Mouse (Mus musculus) hindbrain, embryonic 11.5 days (tissue): ENCODE measurements around the gene Fem1b. TPM values are rescaled to one million over a fixed set of nuclear protein-coding genes. Genes with fewer than 3 reads are reported as not detected.
"Not testable (repeated sequence)": the region's sequence is repeated elsewhere in the genome, so short reads cannot be mapped to it uniquely, and the experiment has no call there.

Experiments used
- ATAC-seq: fragments of 200-750 bp; cut with Nextera tagmentation; 2 replicates; pipeline ENCODE4 v1.8.0; 2017; ENCODE audit warnings: mild to moderate bottlenecking, moderate TSS enrichment, moderate library complexity; ENCODE audit not compliant: low FRiP score
- DNase-seq: peaks from one replicate; pipeline ENCODE4 v3.0.0-alpha.2; 2015; ENCODE audit warnings: low spot score
- H3K27ac ChIP-seq: fragments of 300-500 bp; sonication (generic); 2 replicates; pipeline ENCODE4 v1.5.1; 2014; ENCODE audit warnings: mild to moderate bottlenecking, low read depth, low read length
- H3K27me3 ChIP-seq: fragments of 300-500 bp; sonication (generic); 2 replicates; pipeline ENCODE4 v1.6.1; 2014; ENCODE audit warnings: mild to moderate bottlenecking, low read length, moderate library complexity, mixed read lengths; ENCODE audit not compliant: control insufficient read depth, insufficient read depth
- H3K36me3 ChIP-seq: fragments of 300-500 bp; sonication (generic); 2 replicates; pipeline ENCODE4 v1.6.1; 2014; ENCODE audit warnings: mild to moderate bottlenecking, low read length, moderate library complexity, mixed read lengths; ENCODE audit not compliant: control insufficient read depth, insufficient read depth
- H3K4me1 ChIP-seq: fragments of 300-500 bp; sonication (generic); replicated peaks from 2 replicates; pipeline ENCODE4 v1.6.1; 2014; ENCODE audit warnings: low read length, mixed read lengths; ENCODE audit not compliant: control insufficient read depth, insufficient read depth
- H3K4me2 ChIP-seq: fragments of 300-500 bp; sonication (generic); replicated peaks from 2 replicates; pipeline ENCODE4 v1.6.1; 2014; ENCODE audit warnings: mild to moderate bottlenecking, low read depth, low read length
- H3K4me3 ChIP-seq: fragments of 300-500 bp; sonication (generic); 2 replicates; pipeline ENCODE4 v1.5.1; 2014; ENCODE audit warnings: low read depth, low read length
- H3K9ac ChIP-seq: fragments of 300-500 bp; sonication (generic); 2 replicates; pipeline ENCODE4 v1.6.1; 2014; ENCODE audit warnings: low read depth, low read length
- H3K9me3 ChIP-seq: fragments of 300-500 bp; sonication (generic); 2 replicates; pipeline ENCODE4 v1.6.1; 2016; ENCODE audit warnings: low read length; ENCODE audit not compliant: control insufficient read depth
- WGBS: fragments of 180-500 bp; shearing (Covaris S2); extraction: QIAGEN DNeasy Blood & Tissue Kit; methylation state at CpG from one replicate; pipeline ENCODE4 v1.1.7; 2014; 5-methylcytosine and 5-hydroxymethylcytosine counted together
- polyA plus RNA-seq: library from polyadenylated mRNA; unstranded; fragments of >200 nt; fragmentation: Nextera tagmentation; extraction: Ambion mirVana; gene quantifications from 2 replicates; pipeline ENCODE4 v1.2.1, GENCODE M21; 2014

The Fem1b gene
- polyA plus RNA-seq, 1 experiment from 2014 or later: 46.9 TPM

GRCm38 (mm10) chr9:62810543-62811515 lies 905 bp downstream of the Fem1b start:
- peak; percentile 85 for ATAC-seq
- peak overlapping the region; percentile 85 for H3K4me2 ChIP-seq
- no peaks in the 10 kb centered on the region for H3K27me3 ChIP-seq
- WGBS: under 1% methylated on average over 58 of the region's 58 CpGs
- peak overlapping the region; percentile 79 for H3K4me3 ChIP-seq
- H3K36me3 ChIP-seq: no peaks in the 10 kb centered on the region
- DNase-seq: peak; percentile 55
- H3K27ac ChIP-seq: peak overlapping the region; percentile 96
- H3K9me3 ChIP-seq: no peaks in the 10 kb centered on the region
- 0 out of 2 replicates have a peak, but pooled peaks cover 2% of the 10 kb centered on the region for H3K4me1 ChIP-seq
- peak overlapping the region; percentile 88 for H3K9ac ChIP-seq

GRCm38 (mm10) chr9:62810095-62810494 lies 1.6 kb downstream of the Fem1b start:
- no peak overlapping the region for H3K27ac ChIP-seq
- no peaks in the 10 kb centered on the region for H3K27me3 ChIP-seq
- 24% methylated on average over 8 of the region's 8 CpGs for WGBS
- peak overlapping the region; percentile 88 for H3K9ac ChIP-seq
- ATAC-seq: no peak
- peak overlapping the region; percentile 85 for H3K4me2 ChIP-seq
- H3K9me3 ChIP-seq: no peaks in the 10 kb centered on the region
- H3K4me1 ChIP-seq: 0 out of 2 replicates have a peak, but pooled peaks cover 2% of the 10 kb centered on the region
- H3K36me3 ChIP-seq: no peaks in the 10 kb centered on the region
- DNase-seq: no peak
- H3K4me3 ChIP-seq: peak overlapping the region; percentile 79

- H3K9ac ChIP-seq, DNase-seq, ATAC-seq, H3K4me1 ChIP-seq, H3K36me3 ChIP-seq, H3K9me3 ChIP-seq, H3K4me3 ChIP-seq, H3K27me3 ChIP-seq, H3K27ac ChIP-seq, H3K4me2 ChIP-seq: not testable (repeated sequence)
- WGBS: 93% methylated on average over 2 of the region's 2 CpGs
These were observed 12.5 kb downstream of the Fem1b start for GRCm38 (mm10) chr9:62799218-62799617.

- no peak for ATAC-seq
- no peak overlapping the region for H3K4me3 ChIP-seq
- no peak overlapping the region for H3K27ac ChIP-seq
- no peaks in the 10 kb centered on the region for H3K4me1 ChIP-seq
- no peak overlapping the region for H3K9ac ChIP-seq
- H3K9me3 ChIP-seq: no peaks in the 10 kb centered on the region
- no peaks in the 10 kb centered on the region for H3K36me3 ChIP-seq
- 92% methylated on average over 12 of the region's 12 CpGs for WGBS
- H3K27me3 ChIP-seq: no peaks in the 10 kb centered on the region
- no peak overlapping the region for H3K4me2 ChIP-seq
- no peak for DNase-seq
These were observed 21.9 kb downstream of the Fem1b start for GRCm38 (mm10) chr9:62789856-62790255.

- Histone ChIP-seq H3K4me1 (peaks cover 3% of the 10 kb centered on the region; the same call in 1 of the 2 replicates), H3K27ac (no peak overlapping the region), H3K4me3 (no peak overlapping the region), H3K9me3 (no peaks in the 10 kb centered on the region), H3K4me2 (no peak overlapping the region), H3K27me3 (no peaks in the 10 kb centered on the region), H3K9ac (no peak overlapping the region), H3K36me3 (no peaks in the 10 kb centered on the region)
- WGBS: 78% methylated on average over 5 of the region's 5 CpGs
- DNase-seq (no peak), ATAC-seq (no peak)
These were observed 25.0 kb downstream of the Fem1b start for GRCm38 (mm10) chr9:62786721-62787120.

GRCm38 (mm10) chr9:62784233-62784632 lies 27.5 kb downstream of the Fem1b start:
- H3K4me2 ChIP-seq: no peak overlapping the region
- H3K36me3 ChIP-seq: no peaks in the 10 kb centered on the region
- WGBS: 95% methylated on average over 2 of the region's 2 CpGs
- H3K9me3 ChIP-seq: no peaks in the 10 kb centered on the region
- H3K9ac ChIP-seq: no peak overlapping the region
- H3K4me1 ChIP-seq: peaks cover 3% of the 10 kb centered on the region; the same call in 1 of the 2 replicates
- ATAC-seq: no peak
- DNase-seq: no peak
- no peak overlapping the region for H3K4me3 ChIP-seq
- no peaks in the 10 kb centered on the region for H3K27me3 ChIP-seq
- H3K27ac ChIP-seq: no peak overlapping the region

GRCm38 (mm10) chr9:62782976-62783781 lies 28.6 kb downstream of the Fem1b start:
- DNase-seq (peak; percentile 81), ATAC-seq (peak; percentile 65)
- Histone ChIP-seq H3K4me1 (peaks cover 3% of the 10 kb centered on the region; the same call in 1 of the 2 replicates), H3K4me2 (no peak overlapping the region), H3K9me3 (no peaks in the 10 kb centered on the region), H3K27me3 (no peaks in the 10 kb centered on the region), H3K27ac (no peak overlapping the region), H3K4me3 (no peak overlapping the region), H3K36me3 (no peaks in the 10 kb centered on the region), H3K9ac (no peak overlapping the region)
- WGBS: 37% methylated on average over 16 of the region's 16 CpGs

- no peak for DNase-seq
- H3K9me3 ChIP-seq: no peaks in the 10 kb centered on the region
- no peak overlapping the region for H3K9ac ChIP-seq
- no peak overlapping the region for H3K4me2 ChIP-seq
- H3K27me3 ChIP-seq: no peaks in the 10 kb centered on the region
- no peak overlapping the region for H3K4me3 ChIP-seq
- peaks cover 3% of the 10 kb centered on the region; the same call in 1 of the 2 replicates for H3K4me1 ChIP-seq
- 60% methylated on average over 3 of the region's 3 CpGs for WGBS
- no peaks in the 10 kb centered on the region for H3K36me3 ChIP-seq
- ATAC-seq: no peak
- H3K27ac ChIP-seq: no peak overlapping the region
These were observed 29.8 kb downstream of the Fem1b start for GRCm38 (mm10) chr9:62781965-62782364.
